Mouse (Mus musculus) embryo, embryonic 9.5 days (tissue): Measurements from ENCODE around the gene Myh7.
A peak's percentile ranks its signal among the peaks of the same experiment; 100 is the strongest.
"Not testable (repeated sequence)": the region's sequence is repeated elsewhere in the genome, so short reads cannot be mapped to it uniquely, and the experiment has no call there.

Source experiments
- DNase-seq: peaks from one replicate; pipeline ENCODE4 v3.0.0-alpha.2; 2017; ENCODE audit errors: extremely low spot score

Gene Myh7

GRCm38 (mm10) chr14:54994136-54994868, at the start of gene Myh7:
Gene Myh7, minus strand, starts transcription at chr14:54994626.
- peak; percentile 13 for DNase-seq

GRCm38 (mm10) chr14:55043694-55044093, 49.3 kb upstream of the Myh7 start:
- DNase-seq: not testable (repeated sequence)

GRCm38 (mm10) chr14:55032695-55033225, 38.3 kb upstream of the Myh7 start:
- no peak for DNase-seq

GRCm38 (mm10) chr14:55029034-55029698, 34.7 kb upstream of the Myh7 start:
- peak; percentile 29 for DNase-seq

GRCm38 (mm10) chr14:55028333-55028835, 34.0 kb upstream of the Myh7 start:
- peak; percentile 30 for DNase-seq

- peak; percentile 10 for DNase-seq
These were observed 33.2 kb upstream of the Myh7 start for GRCm38 (mm10) chr14:55027653-55028052.

- peak; percentile 53 for DNase-seq
These were observed 32.8 kb upstream of the Myh7 start for GRCm38 (mm10) chr14:55027251-55027650.

GRCm38 (mm10) chr14:55025527-55025926, 31.1 kb upstream of the Myh7 start:
- no peak for DNase-seq

GRCm38 (mm10) chr14:55024236-55024635, 29.8 kb upstream of the Myh7 start:
- DNase-seq: peak; percentile 57

GRCm38 (mm10) chr14:55023011-55023410, 28.6 kb upstream of the Myh7 start:
- no peak for DNase-seq

GRCm38 (mm10) chr14:55020394-55020793, 26.0 kb upstream of the Myh7 start:
- DNase-seq: no peak

GRCm38 (mm10) chr14:55016876-55017275, 22.4 kb upstream of the Myh7 start:
- no peak for DNase-seq

GRCm38 (mm10) chr14:55015767-55016111, 21.3 kb upstream of the Myh7 start:
- DNase-seq: no peak

GRCm38 (mm10) chr14:55014991-55015766, 20.8 kb upstream of the Myh7 start, which contains the start of gene Ngdn:
Gene Ngdn, plus strand, starts transcription at chr14:55015454.
- DNase-seq: peak; percentile 98

GRCm38 (mm10) chr14:55014591-55014990, 20.2 kb upstream of the Myh7 start:
- DNase-seq: no peak

- DNase-seq: no peak
These were observed 16.7 kb upstream of the Myh7 start for GRCm38 (mm10) chr14:55011116-55011515.

- no peak for DNase-seq
These were observed 14.0 kb upstream of the Myh7 start for GRCm38 (mm10) chr14:55008417-55008816.

- DNase-seq: no peak
These were observed 12.9 kb upstream of the Myh7 start for GRCm38 (mm10) chr14:55007120-55007908.

GRCm38 (mm10) chr14:55006541-55006940, 12.1 kb upstream of the Myh7 start:
- DNase-seq: no peak

- DNase-seq: no peak
These were observed 11.5 kb upstream of the Myh7 start for GRCm38 (mm10) chr14:55005967-55006366.

- DNase-seq: no peak
These were observed 11.1 kb upstream of the Myh7 start for GRCm38 (mm10) chr14:55005506-55005905.
